Mouse (Mus musculus) embryonic fibroblast, embryonic 13.5 days (primary cell): ENCODE measurements around the gene Adamts1.

Experiments
- CTCF ChIP-seq: IDR thresholded peaks from 2 replicates; pipeline ENCODE4 v1.5.1; 2011; ENCODE audit warnings: mild to moderate bottlenecking, control low read depth, low read length, moderate library complexity, borderline replicate concordance; ENCODE audit not compliant: insufficient read depth
- POLR2A ChIP-seq: IDR thresholded peaks from 2 replicates; pipeline ENCODE4 v1.6.1; 2011; ENCODE audit warnings: low read depth, mild to moderate bottlenecking, control low read depth, low read length, moderate library complexity

DNA sequence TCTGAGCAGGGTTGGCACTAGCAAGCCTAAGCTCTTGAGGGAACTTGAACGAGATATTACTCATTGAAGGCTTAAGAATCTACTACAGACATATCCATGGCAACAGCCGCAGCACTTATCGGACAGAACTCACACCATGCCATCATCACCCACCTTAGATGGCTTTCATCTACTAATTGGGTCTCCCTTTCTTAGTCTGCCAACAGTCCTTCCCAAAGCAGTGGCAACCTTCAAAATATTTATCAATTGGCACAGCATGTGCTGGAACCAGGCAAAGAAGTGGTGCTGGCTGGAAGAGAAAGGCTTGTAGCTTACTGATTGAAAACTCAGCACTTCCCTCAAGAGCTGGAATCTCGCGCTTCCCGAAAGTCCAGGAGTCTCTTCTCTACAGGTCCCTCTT is 37.7 kb downstream of the Adamts1 start:
- TF ChIP-seq POLR2A (no peak), CTCF (no peak)
